Mouse (Mus musculus) myocyte (in vitro differentiated cells): ENCODE data around the gene Ppp2r5c.

Experiments used
- CEBPB ChIP-seq: IDR thresholded peaks from 2 replicates; pipeline ENCODE4 v1.6.1; 2011; ENCODE audit warnings: mild to moderate bottlenecking, moderate library complexity; ENCODE audit not compliant: poor library complexity, insufficient read depth, severe bottlenecking
- E2F4 ChIP-seq: IDR thresholded peaks from one replicate; pipeline ENCODE4 v1.6.1; 2011; ENCODE audit warnings: mild to moderate bottlenecking, control low read depth, moderate library complexity; ENCODE audit not compliant: insufficient read depth
- MAX ChIP-seq: IDR thresholded peaks from one replicate; pipeline ENCODE4 v1.6.1; 2011; ENCODE audit warnings: low read depth, mild to moderate bottlenecking, control low read depth
- MYOD1 ChIP-seq, 3 experiments: IDR thresholded peaks; one replicate each; pipeline ENCODE4 v1.6.1; 2011; ENCODE audit warnings: control low read depth in 2 of 3, low read depth in 2 of 3, mild to moderate bottlenecking in 2 of 3, moderate library complexity in 1 of 3; ENCODE audit not compliant: insufficient read length in 2 of 3, control insufficient read depth in 1 of 3
- MYOG ChIP-seq, 3 experiments: IDR thresholded peaks; one replicate each; pipeline ENCODE4 v1.6.1; 2011; ENCODE audit warnings: control low read depth in 2 of 3, low read depth in 2 of 3, mild to moderate bottlenecking in 2 of 3; ENCODE audit not compliant: insufficient read length in 2 of 3, control insufficient read depth in 1 of 3, insufficient read depth in 1 of 3
- POLR2A ChIP-seq: IDR thresholded peaks from one replicate; pipeline ENCODE4 v1.6.1; 2011; ENCODE audit warnings: low read depth, mild to moderate bottlenecking, control low read depth, moderate library complexity; ENCODE audit not compliant: insufficient read length
- POLR2AphosphoS2 ChIP-seq: IDR thresholded peaks from one replicate; pipeline ENCODE4 v1.6.1; 2011; ENCODE audit warnings: low read depth, control low read depth; ENCODE audit not compliant: insufficient read length
- REST ChIP-seq: IDR thresholded peaks from one replicate; pipeline ENCODE4 v1.6.1; 2011; ENCODE audit warnings: mild to moderate bottlenecking, control low read depth, moderate library complexity; ENCODE audit not compliant: insufficient read depth, insufficient read length
- SRF ChIP-seq: IDR thresholded peaks from one replicate; pipeline ENCODE4 v1.6.1; 2011; ENCODE audit warnings: low read depth; ENCODE audit not compliant: control insufficient read depth, insufficient read length
- TCF12 ChIP-seq: IDR thresholded peaks from one replicate; pipeline ENCODE4 v1.6.1; 2011; ENCODE audit warnings: mild to moderate bottlenecking, control low read depth; ENCODE audit not compliant: poor library complexity, insufficient read depth, severe bottlenecking
- TCF3 ChIP-seq: IDR thresholded peaks from one replicate; pipeline ENCODE4 v1.6.1; 2011; ENCODE audit warnings: low read depth, control low read depth; ENCODE audit not compliant: insufficient read length
- USF1 ChIP-seq: IDR thresholded peaks from one replicate; pipeline ENCODE4 v1.6.1; 2011; ENCODE audit warnings: low read depth, mild to moderate bottlenecking, control low read depth, moderate library complexity

- TF ChIP-seq REST (no peak), MAX (no peak), POLR2A (no peak), E2F4 (no peak), USF1 (no peak), POLR2AphosphoS2 (no peak), MYOG (IDR thresholded peaks at IDR 0.05; ENCODE audit: control insufficient read depth in 1 of 3, insufficient read depth in 1 of 3, insufficient read length in 2 of 3, low read depth in 2 of 3) (no peak), TCF12 (no peak), CEBPB (no peak), SRF (no peak), MYOD1 (IDR thresholded peaks at IDR 0.05; ENCODE audit: control insufficient read depth in 1 of 3, insufficient read length in 2 of 3, low read depth in 2 of 3) (no peak), TCF3 (no peak)
Observed at GRCm38 (mm10) chr12:110606161-110606560, 159.2 kb downstream of the Ppp2r5c start.
